Mouse (Mus musculus) thymus, adult 18-20 months (tissue): ENCODE results near the gene Samd10.

Experiments
- DNase-seq, 2 experiments: peaks; one replicate each; pipeline ENCODE4 v3.0.0; 2022; ENCODE audit warnings: mixed read lengths in 2 of 2

The Samd10 gene

GRCm38 (mm10) chr2:181591528-181592085 lies 7.4 kb downstream of the Samd10 start, which contains the start of gene Prpf6:
Gene Prpf6, plus strand, starts transcription at chr2:181591868.
- no peak for DNase-seq

GRCm38 (mm10) chr2:181590471-181590870 lies 8.5 kb downstream of the Samd10 start:
- no peak for DNase-seq

GRCm38 (mm10) chr2:181589732-181590105 lies 9.3 kb downstream of the Samd10 start:
- DNase-seq, result no peak

GRCm38 (mm10) chr2:181589011-181589731 lies 9.8 kb downstream of the Samd10 start:
- no peak for DNase-seq

GRCm38 (mm10) chr2:181588229-181588780 lies 10.7 kb downstream of the Samd10 start:
- DNase-seq, result no peak

- DNase-seq, result no peak
These were observed 11.2 kb downstream of the Samd10 start for GRCm38 (mm10) chr2:181587796-181588195.

GRCm38 (mm10) chr2:181586124-181586523 lies 12.9 kb downstream of the Samd10 start:
- no peak for DNase-seq

- DNase-seq, result no peak
These were observed 13.5 kb downstream of the Samd10 start for GRCm38 (mm10) chr2:181585506-181585905.

GRCm38 (mm10) chr2:181584411-181584942 lies 14.5 kb downstream of the Samd10 start, which contains the start of gene Uckl1:
Gene Uckl1, minus strand, starts transcription at chr2:181584892.
- DNase-seq, result no peak

GRCm38 (mm10) chr2:181583460-181584257 lies 15.4 kb downstream of the Samd10 start:
- DNase-seq, result no peak

- no peak for DNase-seq
These were observed 16.1 kb downstream of the Samd10 start for GRCm38 (mm10) chr2:181582939-181583338.

- DNase-seq, result no peak
These were observed 16.7 kb downstream of the Samd10 start for GRCm38 (mm10) chr2:181582358-181582757.

- DNase-seq, result peak; percentile 74 to 76
These were observed 17.5 kb downstream of the Samd10 start for GRCm38 (mm10) chr2:181581402-181582120.

GRCm38 (mm10) chr2:181581016-181581401 lies 18.0 kb downstream of the Samd10 start:
- peak; percentile 75 to 83 for DNase-seq

- no peak for DNase-seq
These were observed 18.8 kb downstream of the Samd10 start for GRCm38 (mm10) chr2:181580131-181580772.

- no peak for DNase-seq
These were observed 19.3 kb downstream of the Samd10 start for GRCm38 (mm10) chr2:181579681-181580080.

- DNase-seq, result no peak
These were observed 20.0 kb downstream of the Samd10 start for GRCm38 (mm10) chr2:181578790-181579618.

GRCm38 (mm10) chr2:181577981-181578581 lies 20.9 kb downstream of the Samd10 start:
- no peak for DNase-seq

- DNase-seq, result no peak
These were observed 21.9 kb downstream of the Samd10 start for GRCm38 (mm10) chr2:181577126-181577525.

- DNase-seq, result no peak
These were observed 22.4 kb downstream of the Samd10 start for GRCm38 (mm10) chr2:181576613-181577012.
